Mouse (Mus musculus) bone marrow macrophage, adult 2 months (primary cell): ENCODE results near the gene Anapc5.

Experiments used
- CTCF ChIP-seq: IDR thresholded peaks from 2 replicates; pipeline ENCODE4 v1.5.1; 2012; ENCODE audit warnings: low read depth, mild to moderate bottlenecking, low read length, moderate library complexity
- POLR2A ChIP-seq: IDR thresholded peaks from 2 replicates; pipeline ENCODE4 v1.6.1; 2012; ENCODE audit warnings: mild to moderate bottlenecking, low read depth, low read length, borderline replicate concordance

GRCm38 (mm10) chr5:122771428-122771827 is 49.7 kb downstream of the Anapc5 start:
- no peak for TF ChIP-seq POLR2A
- TF ChIP-seq CTCF = no peak
